ENCODE assay signal across 7 mouse cellular contexts in genomic region chr2:30693206-30694035, GRCm38 (mm10).
A peak's percentile ranks its signal among the peaks of the same experiment; 100 is the strongest.
DNase-seq lines count a peak whose midpoint lies in the region; ATAC-seq and TF ChIP-seq lines count a peak whose summit lies in the region.

No protein-coding gene starts in this region.

- H3K27ac ChIP-seq in cortical plate, adult 2 months (ENCODE audit: insufficient read depth, low read length) = peak overlapping the region; percentile 93
- H3K27ac ChIP-seq in intestine, embryonic 16.5 days (ENCODE audit: low read length) = peak overlapping the region; percentile 98
- H3K27ac ChIP-seq in limb, embryonic 12.5 days = peak overlapping the region; percentile 99
- H3K27ac ChIP-seq in midbrain, embryonic 14.5 days (replicated peaks; ENCODE audit: low read depth, low read length) = peak overlapping the region; percentile 99
- H3K27ac ChIP-seq in small intestine, adult 2 months (ENCODE audit: insufficient read depth, low read depth, low read length) = peak overlapping the region; percentile 45

- 0 out of 2 replicates have a peak, but pooled peaks cover 3% of the 10 kb centered on the region for H3K9me3 ChIP-seq in intestine, embryonic 16.5 days (ENCODE audit: control insufficient read depth, low read length)
- no peaks in the 10 kb centered on the region for H3K9me3 ChIP-seq in limb, embryonic 12.5 days
- H3K9me3 ChIP-seq in midbrain, embryonic 14.5 days (ENCODE audit: control insufficient read depth, low read length) = no peaks in the 10 kb centered on the region

- H3K27me3 ChIP-seq in intestine, embryonic 16.5 days (replicated peaks; ENCODE audit: control insufficient read depth, insufficient read depth, low read length) = no peaks in the 10 kb centered on the region
- no peaks in the 10 kb centered on the region for H3K27me3 ChIP-seq in limb, embryonic 12.5 days
- H3K27me3 ChIP-seq in midbrain, embryonic 14.5 days (ENCODE audit: control insufficient read depth, insufficient read depth, low read length) = no peaks in the 10 kb centered on the region
- H3K27me3 ChIP-seq in small intestine, adult 2 months (ENCODE audit: control insufficient read depth, insufficient read depth, low read length) = no peaks in the 10 kb centered on the region

- DNase-seq in adipocyte (ENCODE audit: low spot score) = peak; percentile 88
- DNase-seq in gastrocnemius, postnatal 4 days (ENCODE audit: low spot score in 2 of 2) = peak; percentile 67 to 76
- DNase-seq in midbrain, embryonic 14.5 days = peak; percentile 95

- H3K4me1 ChIP-seq in cortical plate, adult 2 months (ENCODE audit: control insufficient read depth, insufficient read depth, low read length) = peaks cover 7% of the 10 kb centered on the region
- peaks cover 43% of the 10 kb centered on the region for H3K4me1 ChIP-seq in intestine, embryonic 16.5 days (ENCODE audit: control insufficient read depth, insufficient read depth, low read length)
- peaks cover 55% of the 10 kb centered on the region for H3K4me1 ChIP-seq in limb, embryonic 12.5 days (replicated peaks)
- peaks cover 45% of the 10 kb centered on the region for H3K4me1 ChIP-seq in midbrain, embryonic 14.5 days (ENCODE audit: control insufficient read depth, insufficient read depth, low read length)
- H3K4me1 ChIP-seq in small intestine, adult 2 months (ENCODE audit: control insufficient read depth, insufficient read depth, insufficient read length, low read length) = peaks cover 18% of the 10 kb centered on the region

- H3K36me3 ChIP-seq in intestine, embryonic 16.5 days (ENCODE audit: control insufficient read depth, insufficient read depth, low read length) = no peaks in the 10 kb centered on the region
- no peaks in the 10 kb centered on the region for H3K36me3 ChIP-seq in limb, embryonic 12.5 days
- no peaks in the 10 kb centered on the region for H3K36me3 ChIP-seq in midbrain, embryonic 14.5 days (ENCODE audit: control insufficient read depth, insufficient read depth, low read length)
- no peaks in the 10 kb centered on the region for H3K36me3 ChIP-seq in small intestine, adult 2 months (ENCODE audit: control insufficient read depth, insufficient read depth, low read length)

- peak overlapping the region; percentile 27 for H3K4me3 ChIP-seq in cortical plate, adult 2 months (ENCODE audit: insufficient read depth, low read length)
- H3K4me3 ChIP-seq in intestine, embryonic 16.5 days (ENCODE audit: low read length) = peak overlapping the region; percentile 47
- H3K4me3 ChIP-seq in limb, embryonic 12.5 days (replicated peaks) = peak overlapping the region; percentile 41
- H3K4me3 ChIP-seq in midbrain, embryonic 14.5 days (replicated peaks; ENCODE audit: low read depth, low read length) = peak overlapping the region; percentile 28
- peak overlapping the region; percentile 58 for H3K4me3 ChIP-seq in small intestine, adult 2 months (ENCODE audit: low read depth, low read length)

- ATAC-seq in intestine, embryonic 16.5 days = peak; percentile 87
- peak; percentile 43 for ATAC-seq in limb, embryonic 12.5 days (ENCODE audit: insufficient number of reproducible peaks, insufficient read depth, low FRiP score, low TSS enrichment, low read depth)
- ATAC-seq in midbrain, embryonic 14.5 days (ENCODE audit: low FRiP score, low TSS enrichment) = peak; percentile 87

- TF ChIP-seq POLR2A in cortical plate, adult 2 months (IDR thresholded peaks at IDR 0.05; ENCODE audit: extremely low read depth, insufficient read depth, low read length) = no peak
- peak; percentile 50 for TF ChIP-seq POLR2A in small intestine, adult 2 months (IDR thresholded peaks at IDR 0.05; ENCODE audit: low read depth, low read length)

- no peak for TF ChIP-seq CTCF in cortical plate, adult 2 months (IDR thresholded peaks at IDR 0.05; ENCODE audit: extremely low read depth, insufficient read depth, low read length)
- TF ChIP-seq CTCF in small intestine, adult 2 months (IDR thresholded peaks at IDR 0.05; ENCODE audit: extremely low read depth, insufficient read length, insufficient replicate concordance, low read depth, low read length) = no peak

- H3K9ac ChIP-seq in intestine, embryonic 16.5 days (ENCODE audit: low read depth, low read length) = peak overlapping the region; percentile 80
- H3K9ac ChIP-seq in limb, embryonic 12.5 days (replicated peaks) = peak overlapping the region; percentile 72
- H3K9ac ChIP-seq in midbrain, embryonic 14.5 days (replicated peaks; ENCODE audit: low read length) = peak overlapping the region; percentile 59

- under 1% methylated on average over 41 of the region's 41 CpGs for WGBS in intestine, embryonic 16.5 days
- under 1% methylated on average over 41 of the region's 41 CpGs for WGBS in limb, embryonic 12.5 days
- under 1% methylated on average over 41 of the region's 41 CpGs for WGBS in midbrain, embryonic 14.5 days
- WGBS in small intestine, adult 2 months = 2% methylated on average over 41 of the region's 41 CpGs

- H3K4me2 ChIP-seq in intestine, embryonic 16.5 days (ENCODE audit: low read depth, low read length) = peak overlapping the region; percentile 75
- H3K4me2 ChIP-seq in limb, embryonic 12.5 days = peak overlapping the region; percentile 73
- H3K4me2 ChIP-seq in midbrain, embryonic 14.5 days (ENCODE audit: low read length) = peak overlapping the region; percentile 62

Comparison
In these comparisons a context has a peak if more than half of its experiments do, and no peak if none do; other contexts are left out.
1. Peak in every context shown above with its lines: DNase-seq, ATAC-seq, H3K4me3 ChIP-seq and H3K27ac ChIP-seq.
2. H3K27ac ChIP-seq: peak in every context shown above with its lines; median percentile 99 in limb, embryonic 12.5 days; 99 in midbrain, embryonic 14.5 days; 98 in intestine, embryonic 16.5 days; 93 in cortical plate, adult 2 months; 45 in small intestine, adult 2 months.